Mouse (Mus musculus): Measurements from ENCODE around the gene Olfr523. TPM values are rescaled to one million over a fixed set of nuclear protein-coding genes. Genes with fewer than 3 reads are reported as not detected.

Gene Olfr523
- polyA plus RNA-seq, 1 experiment from 2014 or later = not detected

DNA sequence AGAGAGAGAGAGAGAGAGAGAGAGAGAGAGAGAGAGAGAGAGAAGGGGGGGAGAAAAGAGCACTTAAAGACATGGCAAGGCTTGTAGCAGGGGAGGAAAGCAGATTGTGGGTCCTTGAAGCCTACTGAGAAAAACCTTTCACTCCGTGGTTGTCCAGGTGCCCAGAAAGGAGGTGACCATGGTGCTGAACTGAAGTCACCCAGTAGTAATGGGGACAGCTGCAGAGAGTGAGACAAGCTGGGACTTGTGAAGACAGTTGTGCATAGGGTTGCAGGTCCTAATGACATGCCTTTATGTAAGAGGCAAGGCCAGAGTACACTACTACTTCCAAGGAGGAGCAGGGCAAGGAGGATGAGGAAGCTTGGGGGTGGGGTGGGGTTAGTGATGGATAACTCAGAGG lies 46.3 kb downstream of the Olfr523 start:
- no peaks in the 10 kb centered on the region for H3K27me3 ChIP-seq (replicated peaks; ENCODE audit: control insufficient read depth, insufficient read depth, low read length)
- no peaks in the 10 kb centered on the region for H3K36me3 ChIP-seq (ENCODE audit: control insufficient read depth, insufficient read depth)
- TF ChIP-seq CTCF (IDR thresholded peaks at IDR 0.05; ENCODE audit: low read depth) = no peak
- ATAC-seq = no peak
- H3K4me3 ChIP-seq (ENCODE audit: low read depth, low read length) = no peak overlapping the region
- no peaks in the 10 kb centered on the region for H3K9me3 ChIP-seq (ENCODE audit: control insufficient read depth)
- no peak overlapping the region for H3K27ac ChIP-seq (ENCODE audit: low read depth, low read length)
- WGBS = 0% methylated on average over 1 of the region's 1 CpGs
- H3K4me1 ChIP-seq (replicated peaks; ENCODE audit: control insufficient read depth, insufficient read depth, low read length) = no peaks in the 10 kb centered on the region
- no peak overlapping the region for H3K9ac ChIP-seq (ENCODE audit: low read depth, low read length)
- no peak overlapping the region for H3K4me2 ChIP-seq (replicated peaks; ENCODE audit: low read depth)

DNA sequence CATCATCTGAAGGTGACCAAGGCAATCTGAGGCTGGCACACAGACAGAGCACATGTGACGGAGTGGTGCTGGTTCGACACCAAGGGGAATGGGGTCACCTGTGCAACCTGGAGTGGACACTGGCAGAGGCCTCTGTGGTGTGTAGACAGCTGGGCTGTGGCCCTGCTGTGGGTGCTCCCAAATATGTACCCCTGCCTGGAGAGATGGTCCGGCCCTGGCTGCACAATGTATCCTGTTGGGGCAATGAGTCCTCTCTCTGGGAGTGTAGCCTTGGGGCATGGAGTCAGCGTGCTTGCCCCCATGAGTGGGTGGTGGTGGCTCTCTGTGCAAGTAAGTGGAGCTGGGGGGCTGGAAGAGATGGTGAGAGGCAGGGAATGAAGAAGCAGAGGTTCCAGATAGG lies 47.4 kb downstream of the Olfr523 start:
- no peak for TF ChIP-seq CTCF (IDR thresholded peaks at IDR 0.05; ENCODE audit: low read depth)
- Histone ChIP-seq H3K36me3 (ENCODE audit: control insufficient read depth, insufficient read depth) (no peaks in the 10 kb centered on the region), H3K9me3 (ENCODE audit: control insufficient read depth) (no peaks in the 10 kb centered on the region), H3K9ac (ENCODE audit: low read depth, low read length) (no peak overlapping the region), H3K4me2 (replicated peaks; ENCODE audit: low read depth) (no peak overlapping the region), H3K4me1 (replicated peaks; ENCODE audit: control insufficient read depth, insufficient read depth, low read length) (no peaks in the 10 kb centered on the region), H3K4me3 (ENCODE audit: low read depth, low read length) (no peak overlapping the region), H3K27me3 (replicated peaks; ENCODE audit: control insufficient read depth, insufficient read depth, low read length) (no peaks in the 10 kb centered on the region), H3K27ac (ENCODE audit: low read depth, low read length) (no peak overlapping the region)
- ATAC-seq = no peak
- WGBS = 79% methylated on average over 4 of the region's 4 CpGs

DNA sequence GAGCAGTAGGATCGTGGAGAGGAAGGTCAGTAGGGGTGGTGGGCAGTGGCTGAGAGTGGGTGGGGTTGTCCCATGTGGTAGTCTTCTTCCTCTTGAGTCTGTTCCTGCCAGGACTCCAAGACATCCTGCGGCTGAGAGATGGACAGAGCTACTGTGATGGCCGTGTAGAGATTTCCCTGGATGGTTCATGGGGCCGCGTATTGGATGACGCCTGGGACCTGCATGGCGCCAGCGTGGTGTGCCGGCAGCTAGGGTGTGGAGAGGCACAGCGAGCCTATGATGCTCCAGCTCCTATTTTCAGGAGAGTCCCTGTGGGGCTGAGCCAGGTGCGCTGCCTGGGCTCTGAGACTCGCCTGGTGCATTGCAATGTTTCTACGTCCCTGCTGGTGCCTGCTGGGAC lies 51.2 kb downstream of the Olfr523 start:
- no peaks in the 10 kb centered on the region for H3K4me1 ChIP-seq (replicated peaks; ENCODE audit: control insufficient read depth, insufficient read depth, low read length)
- H3K36me3 ChIP-seq (ENCODE audit: control insufficient read depth, insufficient read depth) = no peaks in the 10 kb centered on the region
- 82% methylated on average over 13 of the region's 13 CpGs for WGBS
- H3K27ac ChIP-seq (ENCODE audit: low read depth, low read length) = no peak overlapping the region
- ATAC-seq = no peak
- no peak overlapping the region for H3K4me2 ChIP-seq (replicated peaks; ENCODE audit: low read depth)
- H3K4me3 ChIP-seq (ENCODE audit: low read depth, low read length) = no peak overlapping the region
- H3K27me3 ChIP-seq (replicated peaks; ENCODE audit: control insufficient read depth, insufficient read depth, low read length) = no peaks in the 10 kb centered on the region
- no peaks in the 10 kb centered on the region for H3K9me3 ChIP-seq (ENCODE audit: control insufficient read depth)
- H3K9ac ChIP-seq (ENCODE audit: low read depth, low read length) = no peak overlapping the region
- TF ChIP-seq CTCF (IDR thresholded peaks at IDR 0.05; ENCODE audit: low read depth) = no peak

Other genes starting within 250 kb of the Olfr523 start
- not detected in 2 replicates for gene Utf1, start 229.4 kb upstream of the Olfr523 start, polyA plus RNA-seq (2015; fragmentation: Nextera tagmentation; extraction: Ambion mirVana)
- 0.16 TPM in 1 of 2 replicates, not detected in the other for gene 6430531B16Rik, start 194.5 kb upstream of the Olfr523 start, polyA plus RNA-seq (2015; fragmentation: Nextera tagmentation; extraction: Ambion mirVana)
- gene Adam8, start 180.7 kb upstream of the Olfr523 start, polyA plus RNA-seq (2015; fragmentation: Nextera tagmentation; extraction: Ambion mirVana) = 0.29 and 0.52 TPM in 2 replicates
- 16.0 and 17.6 TPM in 2 replicates for gene Zfp511, start 136.8 kb upstream of the Olfr523 start, polyA plus RNA-seq (2015; fragmentation: Nextera tagmentation; extraction: Ambion mirVana)
- gene Tubgcp2, start 136.5 kb upstream of the Olfr523 start, polyA plus RNA-seq (2015; fragmentation: Nextera tagmentation; extraction: Ambion mirVana) = 12.3 and 13.0 TPM in 2 replicates
- gene Msx3, start 124.1 kb upstream of the Olfr523 start, polyA plus RNA-seq (2015; fragmentation: Nextera tagmentation; extraction: Ambion mirVana) = not detected in 2 replicates
- gene Caly, start 90.7 kb upstream of the Olfr523 start, polyA plus RNA-seq (2015; fragmentation: Nextera tagmentation; extraction: Ambion mirVana) = 3.7 and 3.9 TPM in 2 replicates
- 4,234 and 4,267 TPM in 2 replicates for gene Prap1, start 79.8 kb upstream of the Olfr523 start, polyA plus RNA-seq (2015; fragmentation: Nextera tagmentation; extraction: Ambion mirVana)
- 138 and 139 TPM in 2 replicates for gene Fuom, start 70.8 kb upstream of the Olfr523 start, polyA plus RNA-seq (2015; fragmentation: Nextera tagmentation; extraction: Ambion mirVana)
- gene Paox, start 57.4 kb upstream of the Olfr523 start, polyA plus RNA-seq (2015; fragmentation: Nextera tagmentation; extraction: Ambion mirVana) = 25.8 and 28.5 TPM in 2 replicates
- 153 and 161 TPM in 2 replicates for gene Echs1, start 56.7 kb upstream of the Olfr523 start, polyA plus RNA-seq (2015; fragmentation: Nextera tagmentation; extraction: Ambion mirVana)
- gene Mtg1, start 35.7 kb upstream of the Olfr523 start, polyA plus RNA-seq (2015; fragmentation: Nextera tagmentation; extraction: Ambion mirVana) = 15.7 and 17.1 TPM in 2 replicates
- 0.92 and 0.99 TPM in 2 replicates for gene Sprn, start 18.3 kb upstream of the Olfr523 start, polyA plus RNA-seq (2015; fragmentation: Nextera tagmentation; extraction: Ambion mirVana)
- gene Olfr522, start 8.5 kb upstream of the Olfr523 start, polyA plus RNA-seq (2015; fragmentation: Nextera tagmentation; extraction: Ambion mirVana) = not detected in 2 replicates
- gene Olfr524, start 32.7 kb downstream of the Olfr523 start, polyA plus RNA-seq (2015; fragmentation: Nextera tagmentation; extraction: Ambion mirVana) = not detected in 2 replicates
- gene Cd163l1, start 45.0 kb downstream of the Olfr523 start, polyA plus RNA-seq (2015; fragmentation: Nextera tagmentation; extraction: Ambion mirVana) = 0.16 and 0.22 TPM in 2 replicates
- gene 5830411N06Rik, start 74.1 kb downstream of the Olfr523 start, polyA plus RNA-seq (2015; fragmentation: Nextera tagmentation; extraction: Ambion mirVana) = not detected in 2 replicates
- not detected in 2 replicates for gene Olfr525, start 147.6 kb downstream of the Olfr523 start, polyA plus RNA-seq (2015; fragmentation: Nextera tagmentation; extraction: Ambion mirVana)
- gene Olfr527, start 160.8 kb downstream of the Olfr523 start, polyA plus RNA-seq (2015; fragmentation: Nextera tagmentation; extraction: Ambion mirVana) = not detected in 2 replicates
- gene Olfr60, start 188.5 kb downstream of the Olfr523 start, polyA plus RNA-seq (2015; fragmentation: Nextera tagmentation; extraction: Ambion mirVana) = not detected in 2 replicates
- not detected in 2 replicates for gene Olfr530, start 203.1 kb downstream of the Olfr523 start, polyA plus RNA-seq (2015; fragmentation: Nextera tagmentation; extraction: Ambion mirVana)
- gene Olfr531, start 229.7 kb downstream of the Olfr523 start, polyA plus RNA-seq (2015; fragmentation: Nextera tagmentation; extraction: Ambion mirVana) = not detected in 2 replicates
- gene Olfr532, start 248.4 kb downstream of the Olfr523 start, polyA plus RNA-seq (2015; fragmentation: Nextera tagmentation; extraction: Ambion mirVana) = not detected in 2 replicates

All from intestine, postnatal 0 days (tissue).